Mouse (Mus musculus) monocyte, adult 5-6 weeks (primary cell): Measurements from ENCODE around the gene Zfp13. TPM values are rescaled to one million over a fixed set of nuclear protein-coding genes. Genes with fewer than 3 reads are reported as not detected.

Experiments used
- ATAC-seq: fragments of 153-309, 156-312 bp; replicated peaks from 2 replicates; pipeline ENCODE4 v1.8.0; 2017; ENCODE audit warnings: mild to moderate bottlenecking; ENCODE audit not compliant: low TSS enrichment, insufficient number of reproducible peaks, severe bottlenecking, poor library complexity, low FRiP score
- total RNA-seq: library from RNA; stranded (forward); fragments of 200-1000, 200-491, 200-594 nt; gene quantifications from 3 replicates; pipeline ENCODE4 v1.2.3, GENCODE M21; 2017

Gene Zfp13
- total RNA-seq, 1 experiment from 2014 or later, result not detected

DNA sequence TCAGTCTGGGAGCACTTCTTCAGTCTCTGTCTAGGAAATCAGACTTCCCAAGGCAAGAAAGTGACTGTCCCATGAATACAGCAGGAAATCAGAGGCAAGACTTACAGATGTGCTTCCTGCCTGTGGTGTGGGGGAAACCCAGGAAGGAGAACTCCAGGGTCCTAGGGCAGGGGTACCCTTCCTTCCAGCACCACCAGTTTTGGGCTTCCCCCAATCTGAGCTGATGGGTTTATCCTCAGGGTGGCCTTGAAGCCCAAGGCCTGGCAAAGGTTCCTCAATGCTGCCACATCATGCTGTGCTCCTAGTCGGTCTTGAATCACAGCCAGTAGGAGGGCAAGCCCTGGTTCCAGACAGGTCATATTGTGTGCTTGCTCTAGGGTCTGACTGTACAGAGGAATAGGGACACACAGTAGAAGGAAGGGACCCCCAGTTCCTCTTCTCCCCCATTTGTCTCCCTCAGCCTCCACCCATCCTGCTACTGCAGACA lies 45.6 kb downstream of the Zfp13 start:
- ATAC-seq, result no peak

DNA sequence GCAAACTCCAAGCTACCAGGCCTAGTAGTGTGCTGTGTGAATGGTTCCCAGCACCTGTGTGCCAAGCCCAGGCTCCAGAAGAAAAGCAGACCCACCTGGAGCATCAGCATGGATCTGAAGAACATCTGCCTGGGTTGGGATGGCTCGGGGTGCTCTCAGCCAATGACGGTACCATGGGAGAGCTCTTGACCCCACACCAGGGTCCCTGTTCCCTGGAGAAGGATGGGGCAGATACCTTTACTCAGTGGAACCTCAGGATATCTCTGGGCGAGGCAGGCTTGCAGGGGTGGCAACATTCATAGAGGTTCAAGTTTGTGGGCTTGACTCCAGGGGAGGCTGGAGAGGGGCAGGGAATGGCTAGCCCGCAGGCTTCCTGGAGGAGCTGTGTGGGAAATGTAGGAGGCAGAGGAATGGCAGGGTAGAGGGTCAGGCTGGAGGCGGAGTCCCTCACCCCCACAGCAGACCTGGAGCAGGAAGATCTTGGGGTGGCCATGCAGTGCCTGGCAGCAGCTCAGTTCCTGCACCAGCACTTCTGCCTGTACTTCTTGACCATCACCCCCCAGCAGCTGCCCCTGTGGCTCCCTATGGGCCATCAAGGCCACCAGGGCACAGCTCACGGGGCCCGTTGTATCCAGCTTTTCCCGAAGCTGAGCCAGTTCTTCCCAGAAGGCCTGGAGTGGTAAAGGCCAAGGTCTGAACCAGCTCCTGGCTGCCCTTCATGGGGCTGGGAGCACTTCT lies 46.2 kb downstream of the Zfp13 start:
- ATAC-seq, result no peak

DNA sequence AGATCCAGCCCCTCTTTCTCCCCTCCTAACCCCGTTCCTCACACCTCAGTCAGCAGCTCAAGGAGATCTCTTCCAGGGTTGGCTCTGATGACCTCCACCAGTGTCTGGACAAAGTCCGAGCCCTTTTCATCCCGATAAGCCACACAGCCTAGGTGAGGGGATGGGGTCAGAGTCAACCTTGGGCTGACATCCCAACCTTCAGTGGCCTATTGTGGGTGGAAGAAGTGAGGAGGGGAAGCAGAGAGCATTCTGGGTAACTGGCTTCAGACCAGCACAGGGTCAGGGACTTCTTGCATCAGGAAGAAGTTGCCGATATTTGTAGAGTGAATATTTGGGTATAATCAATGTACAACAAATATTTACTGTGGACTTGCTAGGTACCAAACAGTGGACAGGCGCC lies 47.3 kb downstream of the Zfp13 start:
- ATAC-seq, result no peak

DNA sequence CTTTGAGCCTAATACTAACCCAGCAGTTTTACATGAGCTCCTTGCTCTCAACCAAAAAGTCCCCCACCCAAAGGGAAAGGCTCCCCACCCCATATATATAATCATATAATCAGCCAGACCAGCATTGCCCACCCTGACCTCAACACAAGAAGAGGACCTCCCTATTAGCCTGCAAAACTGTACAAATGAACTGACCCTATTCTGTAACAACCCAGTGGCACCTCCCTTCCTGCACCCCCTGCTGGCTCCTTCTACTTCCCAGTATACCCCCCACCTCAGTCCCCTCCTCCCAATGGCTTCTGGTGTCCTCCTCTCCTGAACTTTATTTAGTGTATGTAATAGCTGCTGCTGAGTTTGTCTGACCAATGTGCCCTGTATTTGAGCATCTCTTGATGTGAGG lies 47.9 kb downstream of the Zfp13 start:
- ATAC-seq, result no peak

DNA sequence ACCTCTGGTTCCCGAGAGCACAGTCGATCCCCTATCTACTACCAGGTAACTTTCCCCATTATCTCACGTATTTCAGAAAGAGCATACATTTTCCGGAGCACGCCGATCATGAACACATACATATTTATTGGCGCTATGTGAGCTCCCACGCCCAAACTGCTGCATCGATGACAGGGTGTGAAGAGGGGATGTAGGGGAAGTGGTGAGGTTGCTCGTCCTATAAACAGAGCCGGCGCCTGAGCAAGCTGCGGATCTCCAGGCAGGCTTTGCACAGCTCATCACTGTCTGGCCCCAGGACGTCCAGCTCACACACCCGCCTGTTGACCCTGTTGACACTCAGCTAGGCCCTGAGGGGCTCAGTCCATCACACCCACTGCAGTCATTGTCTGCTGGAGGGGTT lies 48.4 kb downstream of the Zfp13 start:
- 0 out of 2 replicates have a peak, but pooled peaks have one; percentile 14 for ATAC-seq

DNA sequence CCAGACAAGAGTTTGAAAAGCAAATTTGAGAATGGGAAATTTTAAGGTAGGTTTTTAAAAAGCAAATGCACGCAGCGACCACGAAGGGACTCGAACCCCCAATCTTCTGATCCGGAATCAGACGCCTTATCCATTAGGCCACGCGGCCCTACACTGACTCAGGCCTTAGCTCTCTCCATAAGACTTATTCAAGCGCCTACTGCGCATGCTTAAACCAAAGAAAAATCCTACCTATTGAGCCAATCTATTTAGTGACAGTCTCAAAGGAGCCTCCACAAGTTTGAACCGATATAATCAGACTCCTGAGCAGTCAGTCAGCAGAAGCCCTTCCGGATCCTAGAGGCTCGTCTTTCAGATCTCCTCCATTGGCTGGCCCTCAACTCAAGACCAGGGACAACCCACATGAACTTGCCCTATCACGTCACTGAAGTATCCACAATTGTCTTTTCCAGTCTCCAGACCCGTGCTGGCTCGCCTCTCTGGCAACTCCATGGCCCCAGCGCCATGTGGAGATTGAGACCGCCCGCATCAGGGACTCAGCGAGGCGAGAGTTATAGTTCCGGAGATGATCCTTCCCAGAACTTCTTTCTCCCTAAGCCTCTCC lies 49.0 kb downstream of the Zfp13 start:
- ATAC-seq, result peak; percentile 30

DNA sequence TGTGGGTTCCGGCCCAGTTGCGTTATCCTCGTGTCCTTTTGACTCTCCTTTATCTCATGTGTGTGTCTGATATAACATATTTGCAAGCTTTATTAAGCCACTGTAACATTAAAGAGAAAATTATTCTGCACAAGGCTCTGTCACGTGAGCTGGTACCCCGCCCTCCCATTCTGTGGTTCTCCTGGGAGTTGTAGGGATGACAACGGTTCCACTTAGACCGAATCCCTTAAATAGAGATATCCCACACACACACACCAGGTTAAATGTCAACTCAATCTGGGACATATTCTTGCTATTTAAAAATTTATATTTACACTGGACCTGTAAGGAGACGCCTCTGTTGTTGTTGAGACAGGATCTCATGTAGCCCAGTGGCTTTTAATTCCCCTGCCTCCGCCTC lies 49.8 kb downstream of the Zfp13 start:
- no peak for ATAC-seq

DNA sequence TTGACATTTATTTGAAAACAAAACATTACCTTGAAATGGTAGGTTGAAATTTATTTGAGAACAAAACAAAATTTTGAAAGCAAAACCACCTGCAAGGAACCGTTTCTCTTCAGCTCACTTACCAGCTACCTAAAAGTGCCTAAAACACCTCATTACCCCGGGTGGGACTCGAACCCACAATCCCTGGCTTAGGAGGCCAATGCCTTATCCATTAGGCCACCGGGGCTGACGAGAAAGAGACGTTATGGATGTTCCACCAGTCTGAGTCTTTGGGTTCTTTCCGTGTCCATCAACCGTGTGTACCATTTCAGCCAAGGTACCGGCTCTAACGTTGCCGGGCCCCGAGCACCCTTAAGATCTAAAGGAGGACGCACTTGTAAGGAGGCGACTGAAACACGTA lies 50.7 kb downstream of the Zfp13 start:
- peak; percentile 48; the same call in 1 of the 2 replicates for ATAC-seq

DNA sequence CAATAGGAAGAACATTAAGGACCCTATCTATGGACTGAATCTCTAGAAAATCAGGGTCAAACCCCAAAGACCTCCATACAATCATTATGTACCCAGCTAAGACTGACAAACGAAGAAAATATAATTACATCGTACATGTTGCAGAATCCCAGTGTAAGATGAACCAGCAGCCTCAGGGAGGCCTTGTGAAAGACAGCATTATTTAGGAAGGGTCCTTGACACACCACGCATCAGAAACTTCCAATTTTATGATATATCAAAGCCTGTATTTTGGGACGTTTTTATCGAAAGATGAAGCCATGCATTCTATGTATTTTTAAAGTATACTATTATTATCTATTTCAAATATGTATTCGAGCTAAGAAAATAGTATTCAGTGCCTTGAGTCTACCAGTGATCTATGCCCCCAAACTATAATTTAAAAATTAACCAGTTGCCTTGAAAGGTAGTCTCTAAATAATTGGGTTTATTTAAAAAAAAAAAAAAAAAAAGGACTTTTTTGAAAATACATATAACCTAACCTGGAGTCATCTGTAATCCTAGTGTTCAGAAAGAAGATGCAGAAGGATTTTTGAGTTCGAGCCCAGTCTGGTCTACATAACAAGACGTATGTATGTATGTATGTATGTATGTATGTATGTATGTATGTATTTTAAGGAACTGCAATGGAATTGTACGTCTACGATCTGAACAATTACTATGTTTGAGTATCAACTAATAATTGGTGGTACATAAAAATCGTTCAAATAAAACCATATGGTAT lies 51.4 kb downstream of the Zfp13 start:
- no peak for ATAC-seq

DNA sequence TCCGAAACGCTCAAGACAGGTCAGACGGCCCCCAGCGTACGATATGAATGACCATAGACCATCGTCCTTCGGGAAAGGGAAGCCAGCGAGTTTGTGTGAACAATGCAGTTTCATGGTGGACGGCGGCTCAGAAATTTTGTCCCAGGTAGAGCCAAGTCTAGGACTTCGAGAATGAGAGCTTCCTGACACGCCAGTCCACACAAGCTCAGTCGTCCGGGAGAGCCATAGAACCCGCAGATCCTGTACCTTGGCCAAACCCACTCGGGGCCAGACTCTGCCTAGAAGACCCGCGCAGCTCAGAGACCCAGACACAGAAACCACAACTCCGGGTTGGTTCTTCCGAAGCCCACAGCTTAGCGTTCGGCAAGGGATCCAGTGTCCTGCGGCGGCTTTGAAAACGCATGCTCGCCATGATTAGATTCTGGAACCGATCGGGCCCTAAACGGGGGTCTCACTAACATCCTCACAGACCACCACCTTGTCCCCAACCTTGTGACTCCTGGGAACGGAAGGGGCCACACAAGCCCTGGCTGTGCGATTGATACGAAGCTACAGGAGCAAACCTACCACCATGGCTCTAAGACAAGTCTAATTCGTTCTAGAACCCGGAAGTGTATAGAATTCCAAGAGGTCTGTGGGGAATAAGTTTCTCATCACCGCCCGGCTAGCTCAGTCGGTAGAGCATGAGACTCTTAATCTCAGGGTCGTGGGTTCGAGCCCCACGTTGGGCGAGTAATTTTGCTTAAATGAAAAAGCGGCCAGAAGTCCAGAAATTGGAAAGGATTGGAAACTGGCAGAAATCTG lies 52.4 kb downstream of the Zfp13 start:
- 0 out of 2 replicates have a peak, but pooled peaks have one; percentile 29 for ATAC-seq

DNA sequence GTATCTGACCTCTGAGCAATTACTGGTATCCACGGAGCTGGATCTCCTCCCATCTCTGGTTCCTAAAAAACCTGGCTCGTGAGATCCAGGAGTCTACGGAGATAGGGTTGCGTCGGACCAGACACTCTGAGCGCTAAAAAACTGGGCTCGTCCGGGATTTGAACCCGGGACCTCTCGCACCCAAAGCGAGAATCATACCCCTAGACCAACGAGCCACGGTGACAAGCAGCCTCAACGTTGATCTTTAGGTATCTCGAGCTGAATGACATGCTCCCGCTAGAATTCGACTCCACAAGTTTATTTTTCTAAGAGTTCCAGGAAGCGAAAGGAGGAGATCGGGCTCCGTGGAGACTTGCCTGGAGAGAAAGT lies 53.0 kb downstream of the Zfp13 start:
- 0 out of 2 replicates have a peak, but pooled peaks have one; percentile 6 for ATAC-seq

DNA sequence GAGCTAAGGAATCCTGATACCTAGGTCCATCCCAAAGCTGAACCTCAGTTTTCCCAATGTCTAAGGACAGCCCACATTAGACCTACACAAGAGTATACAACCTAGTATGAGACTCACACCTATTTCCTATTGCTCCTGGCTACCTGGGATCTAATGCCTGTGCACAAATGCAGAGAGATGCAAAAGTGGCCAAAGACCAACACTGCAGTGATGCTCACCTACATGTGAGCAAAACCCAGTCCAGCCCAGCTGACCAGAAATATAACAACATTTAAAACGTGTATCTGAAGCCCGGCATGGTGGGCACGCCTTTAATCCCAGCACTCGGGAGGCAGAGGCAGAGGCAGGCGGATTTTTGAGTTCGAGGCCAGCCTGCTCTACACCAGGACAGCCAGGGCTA lies 53.4 kb downstream of the Zfp13 start:
- no peak for ATAC-seq

DNA sequence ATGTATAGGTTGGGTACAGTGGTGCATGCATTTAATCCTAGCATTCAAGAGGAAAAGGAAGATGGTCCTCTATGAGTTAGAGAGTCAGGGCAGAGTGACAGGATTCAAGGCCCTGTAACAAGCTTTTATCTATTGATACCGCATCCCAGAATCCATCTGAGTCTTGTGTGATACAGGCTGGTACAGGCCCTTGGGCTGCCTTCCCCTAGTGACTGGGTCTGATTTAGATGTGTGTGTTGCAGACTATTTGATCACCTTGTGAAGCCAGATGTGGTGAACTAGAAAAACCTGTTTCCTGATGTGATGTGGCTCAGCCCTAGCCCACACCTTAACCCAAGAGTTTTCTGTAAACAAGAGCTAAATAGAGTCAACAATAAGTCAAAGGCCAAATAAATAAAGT lies 54.5 kb downstream of the Zfp13 start:
- ATAC-seq, result no peak

DNA sequence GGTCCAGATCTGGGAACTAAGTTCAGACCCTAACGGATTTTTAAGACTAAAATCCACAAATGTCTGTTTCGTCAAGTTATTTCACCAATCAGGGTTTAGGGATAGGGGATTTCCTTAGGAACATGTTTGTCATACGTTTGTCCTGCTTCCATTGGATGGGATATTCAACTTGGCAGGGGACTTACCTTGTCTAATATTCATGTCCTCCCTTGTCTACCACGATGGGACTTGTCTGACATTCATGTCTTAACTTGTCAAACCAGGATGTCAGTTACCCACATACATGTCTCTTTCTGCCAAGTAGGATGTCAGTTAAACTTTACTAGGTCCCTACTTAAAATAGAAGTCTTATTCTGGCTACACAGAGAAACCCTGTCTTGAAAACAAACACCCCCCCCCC lies 55.3 kb downstream of the Zfp13 start:
- no peak for ATAC-seq

DNA sequence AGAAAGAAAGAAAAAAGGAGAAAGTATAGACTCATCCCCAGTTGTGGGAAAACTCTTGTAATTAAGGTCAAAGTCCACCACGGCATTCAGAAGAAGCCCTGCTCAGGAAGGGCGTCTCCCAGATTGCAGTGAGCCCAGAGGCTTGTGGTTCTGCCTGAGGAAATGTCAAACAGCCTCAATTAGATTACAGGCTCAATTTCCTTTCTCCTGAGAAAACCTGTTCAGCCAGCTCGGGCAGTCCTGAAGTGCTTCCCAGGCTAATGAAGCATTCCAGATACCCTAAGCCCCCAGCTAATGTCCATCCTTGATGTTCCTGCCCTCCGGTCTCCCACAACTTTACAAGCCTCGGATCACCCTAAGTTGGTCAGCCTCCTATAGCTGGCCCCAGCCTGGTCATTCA lies 56.0 kb downstream of the Zfp13 start:
- peak; percentile 32; the same call in 1 of the 2 replicates for ATAC-seq

DNA sequence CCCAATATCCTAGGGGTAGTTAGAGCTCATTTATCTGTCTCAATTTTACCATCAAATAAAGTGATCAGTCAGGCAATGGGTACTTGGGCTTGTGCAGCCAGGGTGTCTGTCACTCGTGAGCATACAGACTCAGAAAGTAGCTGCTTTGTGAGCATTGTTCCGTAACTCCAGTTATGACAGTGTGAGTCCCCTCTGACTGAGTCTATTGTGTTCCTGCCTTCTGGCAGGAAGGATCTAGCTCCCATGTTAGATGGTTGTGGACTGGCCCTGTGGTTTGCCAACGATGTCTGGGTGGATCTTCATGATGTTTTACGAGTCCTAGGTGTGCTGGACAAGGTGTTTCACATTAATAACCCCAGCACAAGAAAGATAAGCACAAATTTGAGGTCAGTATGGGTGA lies 56.5 kb downstream of the Zfp13 start:
- no peak for ATAC-seq

DNA sequence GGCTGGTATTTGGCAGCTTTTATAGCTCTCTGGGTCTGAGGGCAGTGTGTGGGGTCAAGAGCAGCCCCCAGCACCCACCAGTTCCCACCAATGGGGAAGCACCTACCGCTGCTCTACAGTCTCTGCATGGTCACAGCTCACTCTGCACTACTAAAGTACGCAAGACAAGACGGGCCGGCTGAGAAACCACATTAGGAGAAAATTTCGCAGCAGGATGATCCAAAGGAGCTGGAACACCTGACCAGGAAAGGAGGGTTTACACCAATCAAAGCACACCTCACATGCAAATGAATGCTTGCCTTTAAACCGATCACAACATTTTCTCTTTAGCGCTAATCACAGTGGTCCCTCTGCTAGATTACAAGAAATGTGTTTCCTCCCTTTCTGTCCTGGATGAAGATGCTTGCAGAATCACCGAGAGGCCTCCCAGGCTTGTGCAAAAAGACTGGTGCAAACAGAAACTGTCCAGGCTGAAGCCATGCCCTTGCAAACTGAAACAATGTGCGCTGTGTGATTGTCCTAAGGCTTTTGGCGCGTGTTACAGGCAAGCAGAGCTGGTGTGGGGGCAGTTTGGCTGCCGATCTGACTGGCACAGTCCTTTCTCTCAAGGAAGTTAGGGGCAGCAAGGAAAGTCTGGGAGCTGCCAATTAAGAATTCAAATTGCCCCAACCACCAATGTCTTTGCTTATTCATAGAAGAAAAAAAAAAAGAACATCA lies 57.1 kb downstream of the Zfp13 start:
- ATAC-seq, result no peak
